Mouse (Mus musculus) NIH3T3 (cell line): Measurements from ENCODE around the gene Wipf1.

Experiments
- DNase-seq: peaks from one replicate; pipeline ENCODE4 v3.0.0-alpha.2; 2012; ENCODE audit warnings: low read depth

The Wipf1 gene

DNA sequence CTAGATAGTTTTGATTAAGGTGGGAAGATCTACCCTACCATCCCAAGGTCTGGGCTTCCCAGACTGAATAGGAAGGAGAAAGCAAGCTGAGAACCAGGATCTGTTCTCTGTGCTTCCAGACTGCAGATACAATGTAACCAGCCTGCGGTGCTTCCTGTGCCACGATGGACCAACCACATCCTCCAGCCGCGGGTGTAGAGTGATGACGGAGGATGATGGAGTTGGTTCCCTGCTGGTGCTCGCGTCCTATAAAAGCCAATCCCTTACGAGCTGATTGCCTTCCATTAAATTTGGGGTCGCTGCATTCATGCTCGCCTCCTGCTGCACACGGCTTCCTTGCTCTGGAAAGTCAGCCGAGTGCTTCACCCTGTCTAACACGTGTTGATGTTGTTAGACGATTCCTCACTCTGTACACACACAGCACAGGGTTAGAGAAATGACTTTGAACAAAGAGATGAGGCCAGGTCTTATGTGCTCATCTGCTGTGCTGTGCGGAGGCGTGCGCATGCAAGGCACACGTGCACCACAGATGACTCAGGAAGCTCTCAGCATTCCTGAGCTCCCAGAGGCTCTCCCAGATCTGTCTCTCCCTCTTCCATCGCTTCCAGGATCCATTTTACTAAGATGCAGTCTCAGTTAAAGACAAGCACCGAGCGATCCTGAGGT is 100.6 kb downstream of the Wipf1 start:
- peak; percentile 76 for DNase-seq

DNA sequence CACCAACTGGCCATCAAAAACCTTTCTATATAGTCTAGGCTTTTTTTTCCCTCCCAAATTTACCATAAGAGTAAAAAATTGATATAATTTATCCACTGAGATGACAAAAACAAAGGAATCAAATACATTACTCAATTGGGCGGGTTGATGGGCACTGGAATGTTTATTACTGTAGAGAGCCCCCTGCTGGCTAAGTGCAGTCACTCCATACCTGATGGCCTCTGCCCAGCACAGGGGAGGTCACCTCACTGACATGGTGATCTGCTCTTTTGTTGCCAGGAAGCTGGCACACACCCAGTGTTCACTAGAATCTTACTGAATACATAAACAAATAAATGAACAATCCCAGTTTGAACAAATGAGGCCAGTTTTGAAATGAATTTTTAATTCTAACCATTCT is 102.2 kb downstream of the Wipf1 start:
- peak; percentile 55 for DNase-seq

DNA sequence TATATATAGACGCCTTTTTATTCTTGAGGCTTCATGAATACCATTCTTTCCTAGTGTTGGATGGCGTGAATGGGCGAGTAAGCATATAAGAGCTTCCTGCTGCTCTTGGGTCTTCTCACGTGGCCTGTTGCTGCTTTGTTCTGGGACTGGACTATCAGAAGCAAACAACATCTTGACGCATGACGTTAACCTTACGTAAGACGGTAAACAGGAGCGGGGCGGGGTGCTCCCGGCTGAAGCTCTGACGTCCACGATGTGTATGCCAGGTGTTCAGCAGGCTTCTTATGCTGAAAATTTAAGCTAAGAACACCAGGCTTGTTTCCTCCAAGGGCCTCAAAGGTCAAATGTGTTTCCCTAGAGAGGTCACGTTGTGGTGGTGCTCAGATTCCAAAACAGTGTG is 103.7 kb downstream of the Wipf1 start:
- no peak for DNase-seq

- no peak for DNase-seq
These were observed 109.8 kb downstream of the Wipf1 start for GRCm38 (mm10) chr2:73419730-73420129.

DNA sequence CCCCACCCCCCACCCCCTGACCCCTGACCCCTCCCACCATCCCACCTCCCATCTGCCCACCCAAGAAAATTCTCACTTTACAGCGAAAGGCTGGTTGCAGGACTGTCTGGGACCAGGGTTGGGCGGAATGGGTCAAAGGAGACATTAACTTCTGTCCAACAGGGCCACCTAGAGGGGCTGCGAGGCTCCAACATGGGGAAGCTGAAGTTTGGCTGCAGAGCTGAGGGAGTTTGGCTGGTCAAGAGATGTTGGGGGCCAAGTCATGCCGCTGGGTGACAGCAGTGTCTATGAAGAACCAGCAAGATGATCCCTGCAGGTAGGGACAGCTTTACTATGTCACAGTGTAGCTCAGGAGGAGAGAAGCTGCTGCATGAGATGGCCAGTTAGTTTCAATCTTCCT is 110.2 kb downstream of the Wipf1 start:
- DNase-seq = peak; percentile 53

DNA sequence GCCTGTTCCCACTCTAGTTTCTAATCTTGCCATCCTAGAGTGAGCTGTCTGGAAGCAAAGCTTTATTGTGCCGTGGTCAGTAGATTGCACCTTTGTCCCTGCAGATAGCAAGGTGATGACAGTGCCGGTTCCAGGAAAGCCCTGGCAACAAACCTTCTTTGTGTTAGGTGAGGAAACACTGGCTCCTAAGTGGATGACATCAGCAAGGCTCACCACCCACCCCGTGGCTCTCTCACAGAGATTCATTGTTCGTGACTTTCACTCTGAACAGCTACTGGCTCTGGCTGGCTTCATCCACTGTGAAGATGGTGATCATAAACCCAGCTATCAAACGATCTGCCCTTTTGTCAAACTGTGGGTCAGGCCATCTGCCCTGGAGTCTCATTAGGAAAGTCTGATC is 113.6 kb downstream of the Wipf1 start:
- DNase-seq = peak; percentile 27

- no peak for DNase-seq
These were observed 119.5 kb downstream of the Wipf1 start for GRCm38 (mm10) chr2:73410076-73410475.

DNA sequence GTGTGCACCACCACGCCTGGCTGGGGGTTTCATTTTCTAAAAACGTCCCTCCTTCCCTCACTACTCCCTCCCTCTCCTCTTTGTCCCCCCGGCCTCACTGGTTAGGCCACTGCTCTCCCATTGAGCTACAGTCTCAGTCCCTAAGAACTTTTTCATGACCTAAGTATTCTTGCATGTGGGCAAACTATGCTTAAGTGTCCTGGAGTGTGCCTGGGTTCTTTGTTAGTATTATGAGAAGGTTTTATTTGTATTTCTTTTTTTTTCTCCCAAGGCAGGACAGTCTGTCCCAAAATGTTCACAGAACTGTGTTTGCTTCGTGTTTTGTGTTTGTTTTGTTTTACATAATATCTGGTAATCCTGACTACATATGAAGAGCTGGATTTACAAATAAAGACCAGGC is 121.9 kb downstream of the Wipf1 start:
- no peak for DNase-seq

- DNase-seq = no peak
These were observed 123.1 kb downstream of the Wipf1 start for GRCm38 (mm10) chr2:73406336-73406915.

GRCm38 (mm10) chr2:73404980-73405379 is 124.6 kb downstream of the Wipf1 start:
- DNase-seq = no peak

- no peak for DNase-seq
These were observed 125.1 kb downstream of the Wipf1 start for GRCm38 (mm10) chr2:73404442-73404841.

GRCm38 (mm10) chr2:73403385-73404013 is 126.0 kb downstream of the Wipf1 start:
- peak; percentile 45 for DNase-seq

- no peak for DNase-seq
These were observed 127.8 kb downstream of the Wipf1 start for GRCm38 (mm10) chr2:73401689-73402088.

DNA sequence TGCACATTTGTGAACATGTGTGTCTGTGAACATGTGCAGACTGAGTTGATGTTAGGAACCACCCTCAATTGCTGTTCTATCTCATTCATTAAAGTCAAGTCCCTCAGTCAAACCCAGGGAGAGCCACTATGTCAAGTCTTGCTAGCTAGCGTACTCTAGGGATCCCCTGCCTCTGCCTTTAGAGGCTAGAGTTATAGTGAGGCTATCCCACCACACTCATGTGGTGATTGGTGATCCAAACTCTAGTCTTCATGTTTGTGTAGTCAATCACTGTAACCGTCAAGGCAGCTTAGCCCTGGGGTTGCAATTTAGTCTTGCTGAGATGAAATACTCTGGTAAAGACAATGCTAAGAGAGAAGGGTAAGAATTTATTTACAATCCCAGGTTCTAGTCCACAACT is 132.1 kb downstream of the Wipf1 start:
- no peak for DNase-seq

- peak; percentile 42 for DNase-seq
These were observed 132.7 kb downstream of the Wipf1 start for GRCm38 (mm10) chr2:73396828-73397325.

- DNase-seq = no peak
These were observed 134.0 kb downstream of the Wipf1 start for GRCm38 (mm10) chr2:73395516-73395915.

DNA sequence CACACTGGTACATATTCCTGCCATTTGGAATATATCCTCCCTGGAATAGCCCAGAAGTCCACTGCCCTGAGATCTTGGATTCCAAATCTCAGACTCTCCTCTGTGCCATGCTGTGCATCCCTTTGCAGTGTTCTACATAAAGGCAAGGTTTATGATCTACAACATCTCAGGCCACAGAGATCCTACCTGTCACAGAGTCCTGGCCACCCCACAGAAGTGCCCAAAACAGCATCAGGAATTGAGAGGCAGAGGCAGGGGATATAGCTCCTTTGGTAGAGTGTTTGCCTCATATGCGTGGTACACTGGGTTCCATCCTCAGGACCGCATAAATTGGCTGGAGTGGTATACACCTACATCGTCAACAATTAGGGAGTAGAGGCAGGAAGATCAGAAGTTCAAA is 135.1 kb downstream of the Wipf1 start:
- DNase-seq = no peak

DNA sequence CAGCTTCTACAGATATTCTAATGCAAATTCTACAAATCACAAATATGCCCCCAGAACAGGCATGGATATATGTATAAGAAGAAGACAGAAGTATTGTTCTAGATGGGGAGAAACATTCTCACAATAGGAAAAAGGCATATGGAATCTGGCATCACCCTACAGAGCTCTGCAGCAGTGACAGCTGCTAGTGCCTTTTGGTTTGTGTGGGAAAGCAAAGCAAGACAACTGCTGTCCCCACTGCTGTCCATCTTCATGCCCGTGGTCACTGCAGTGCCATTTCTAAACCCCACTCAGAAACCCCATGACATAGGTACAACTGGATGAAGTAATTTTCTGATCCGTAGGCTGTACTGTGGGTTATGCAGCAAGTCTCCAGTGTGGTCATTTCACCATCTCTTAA is 136.8 kb downstream of the Wipf1 start:
- DNase-seq = no peak

- DNase-seq = no peak
These were observed 139.6 kb downstream of the Wipf1 start for GRCm38 (mm10) chr2:73389951-73390350.

- no peak for DNase-seq
These were observed 141.7 kb downstream of the Wipf1 start for GRCm38 (mm10) chr2:73387806-73388205.

DNA sequence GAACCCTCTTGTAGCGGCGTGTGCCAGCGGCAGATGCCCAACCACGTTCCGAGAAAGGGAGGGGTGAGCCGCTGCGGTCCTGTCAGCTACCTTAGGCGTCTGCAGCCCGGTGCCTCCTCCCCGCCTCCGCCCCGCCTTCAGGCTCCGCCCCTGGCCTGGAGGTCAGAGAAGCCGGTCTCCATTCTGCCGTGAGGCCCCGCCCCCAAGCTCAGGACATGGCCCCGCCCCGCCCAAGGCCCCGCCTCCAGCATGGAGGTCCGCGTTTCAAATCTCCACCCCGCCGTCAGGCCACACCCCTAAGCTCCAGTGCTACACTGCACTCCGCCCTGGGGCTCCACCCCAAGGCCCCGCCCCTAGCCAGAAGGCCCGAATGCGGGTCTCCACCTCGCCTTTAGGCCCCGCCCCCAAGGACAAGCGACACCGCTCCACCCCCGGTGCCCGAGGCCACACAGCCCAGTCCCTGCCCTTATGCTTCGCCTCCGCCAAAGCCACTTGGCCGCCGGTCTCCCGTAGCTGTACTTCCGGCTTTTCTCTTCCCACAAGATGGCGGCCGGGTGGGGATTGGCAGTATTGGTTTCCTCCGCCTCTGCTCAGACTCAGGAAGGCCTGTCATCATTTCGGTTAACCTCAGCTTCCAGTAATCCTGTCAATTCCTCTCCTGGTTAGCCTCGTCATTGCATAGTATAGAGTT is 143.0 kb downstream of the Wipf1 start, which contains the start of gene Gpr155:
TSS of gene Gpr155 (minus strand) at position 217 of the 691 bp plus-strand sequence.
- DNase-seq = peak; percentile 99

- DNase-seq = no peak
These were observed 143.7 kb downstream of the Wipf1 start for GRCm38 (mm10) chr2:73385641-73386355.
